ENCODE assay signal across 17 mouse cellular contexts in genomic region chr7:137366736-137367135, GRCm38 (mm10). TPM values are rescaled to one million over a fixed set of nuclear protein-coding genes. Genes with fewer than 3 reads are reported as not detected.
DNase-seq lines count a peak whose midpoint lies in the region; ATAC-seq and TF ChIP-seq lines count a peak whose summit lies in the region.
"Had no signal": no experiment of that assay in that cellular context is flagged by ENCODE, and none has a peak within 500 bp of the region (broad histone marks: within the 10 kb centered on the region; RNA-seq: fewer than 3 reads in every experiment).

No protein-coding gene starts in this region.

- 86% methylated on average over 4 of the region's 4 CpGs for WGBS in hindbrain, postnatal 0 days
- WGBS in hindbrain, embryonic 10.5 days = 79% methylated on average over 4 of the region's 4 CpGs
- WGBS in lung, postnatal 0 days = 71% methylated on average over 4 of the region's 4 CpGs

- no peak overlapping the region for H3K27ac ChIP-seq in hindbrain, postnatal 0 days
- no peak overlapping the region for H3K27ac ChIP-seq in hindbrain, embryonic 10.5 days
- H3K27ac ChIP-seq in lung, postnatal 0 days (ENCODE audit: low read length) = no peak overlapping the region
- no peak overlapping the region for H3K27ac ChIP-seq in embryonic fibroblast, embryonic 13.5 days (ENCODE audit: insufficient read depth, low read length)
- H3K27ac ChIP-seq: embryonic facial prominence, embryonic 10.5 days; forebrain, embryonic 15.5 days; hindbrain, embryonic 12.5 days; midbrain, embryonic 15.5 days had no signal

- H3K27me3 ChIP-seq in hindbrain, postnatal 0 days (ENCODE audit: insufficient read depth, low read length) = no peaks in the 10 kb centered on the region
- 0 out of 2 replicates have a peak, but pooled peaks cover 16% of the 10 kb centered on the region for H3K27me3 ChIP-seq in hindbrain, embryonic 10.5 days (ENCODE audit: insufficient read depth, poor library complexity, severe bottlenecking)
- no peaks in the 10 kb centered on the region for H3K27me3 ChIP-seq in lung, postnatal 0 days (replicated peaks; ENCODE audit: insufficient read depth, low read length)
- H3K27me3 ChIP-seq: forebrain, embryonic 15.5 days; hindbrain, embryonic 12.5 days; midbrain, embryonic 15.5 days had no signal

- no peaks in the 10 kb centered on the region for H3K36me3 ChIP-seq in hindbrain, postnatal 0 days (ENCODE audit: insufficient read depth, low read length)
- H3K36me3 ChIP-seq in hindbrain, embryonic 10.5 days = no peaks in the 10 kb centered on the region
- no peaks in the 10 kb centered on the region for H3K36me3 ChIP-seq in lung, postnatal 0 days (ENCODE audit: insufficient read depth, low read length)
- H3K36me3 ChIP-seq: embryonic facial prominence, embryonic 10.5 days; forebrain, embryonic 15.5 days; hindbrain, embryonic 12.5 days; midbrain, embryonic 15.5 days had no signal

- no peak for ATAC-seq in hindbrain, postnatal 0 days
- ATAC-seq in lung, postnatal 0 days = no peak
- ATAC-seq: forebrain, embryonic 15.5 days; intestine, embryonic 16.5 days; midbrain, embryonic 15.5 days had no signal

- no peak for DNase-seq in hindbrain, postnatal 0 days (ENCODE audit: low spot score)
- DNase-seq in hindbrain, embryonic 10.5 days (ENCODE audit: low spot score) = no peak
- DNase-seq in lung, postnatal 0 days (ENCODE audit: low spot score) = no peak
- no peak for DNase-seq in lung, adult 18-20 months
- no peak for DNase-seq in embryo, embryonic 10 days (ENCODE audit: low spot score)
- no peak for DNase-seq in spleen, adult 12 weeks (ENCODE audit: low spot score)
- DNase-seq: adrenal gland, adult 2 months; cerebellum, postnatal 25 days; spleen, adult 18-20 months had no signal

- no peaks in the 10 kb centered on the region for H3K4me1 ChIP-seq in hindbrain, postnatal 0 days (ENCODE audit: insufficient read depth, low read length)
- H3K4me1 ChIP-seq in hindbrain, embryonic 10.5 days (replicated peaks) = 0 out of 2 replicates have a peak, but pooled peaks cover 3% of the 10 kb centered on the region
- no peaks in the 10 kb centered on the region for H3K4me1 ChIP-seq in lung, postnatal 0 days (ENCODE audit: insufficient read depth, low read depth, low read length)
- no peaks in the 10 kb centered on the region for H3K4me1 ChIP-seq in embryonic fibroblast, embryonic 13.5 days (ENCODE audit: control insufficient read depth, insufficient read depth, low read length)
- H3K4me1 ChIP-seq: embryonic facial prominence, embryonic 10.5 days; forebrain, embryonic 15.5 days; hindbrain, embryonic 12.5 days had no signal

- H3K9ac ChIP-seq in hindbrain, postnatal 0 days (replicated peaks; ENCODE audit: low read length) = no peak overlapping the region
- H3K9ac ChIP-seq in lung, postnatal 0 days (replicated peaks; ENCODE audit: low read depth) = no peak overlapping the region
- H3K9ac ChIP-seq: forebrain, embryonic 15.5 days; hindbrain, embryonic 12.5 days; midbrain, embryonic 15.5 days had no signal

- no peak for TF ChIP-seq POLR2A in embryonic fibroblast, embryonic 13.5 days (IDR thresholded peaks at IDR 0.05; ENCODE audit: low read depth, low read length)

- TF ChIP-seq CTCF in hindbrain, postnatal 0 days (IDR thresholded peaks at IDR 0.05; ENCODE audit: low read depth) = peak; percentile 13; the same call in 1 of the 2 replicates
- peak; percentile 38 for TF ChIP-seq CTCF in lung, postnatal 0 days (IDR thresholded peaks at IDR 0.05)
- 0 out of 2 replicates have a peak, but pooled peaks have one; percentile 18 for TF ChIP-seq CTCF in embryonic fibroblast, embryonic 13.5 days (IDR thresholded peaks at IDR 0.05; ENCODE audit: borderline replicate concordance, insufficient read depth, low read length)

- no peak overlapping the region for H3K4me3 ChIP-seq in hindbrain, postnatal 0 days (ENCODE audit: low read length)
- H3K4me3 ChIP-seq in hindbrain, embryonic 10.5 days = no peak overlapping the region
- H3K4me3 ChIP-seq in lung, postnatal 0 days (ENCODE audit: low read depth, low read length) = no peak overlapping the region
- no peak overlapping the region for H3K4me3 ChIP-seq in embryonic fibroblast, embryonic 13.5 days (ENCODE audit: insufficient read depth, low read length)
- H3K4me3 ChIP-seq: embryonic facial prominence, embryonic 10.5 days; erythroblast, embryonic 14.5 days; forebrain, embryonic 15.5 days; hindbrain, embryonic 12.5 days; midbrain, embryonic 15.5 days had no signal

- TF ChIP-seq EP300 in lung, postnatal 0 days (IDR thresholded peaks at IDR 0.05) = no peak

- H3K9me3 ChIP-seq in hindbrain, postnatal 0 days (ENCODE audit: low read length) = no peaks in the 10 kb centered on the region
- no peaks in the 10 kb centered on the region for H3K9me3 ChIP-seq in hindbrain, embryonic 10.5 days
- no peaks in the 10 kb centered on the region for H3K9me3 ChIP-seq in lung, postnatal 0 days (ENCODE audit: low read length)
- H3K9me3 ChIP-seq: embryonic facial prominence, embryonic 10.5 days; forebrain, embryonic 15.5 days; hindbrain, embryonic 12.5 days; midbrain, embryonic 15.5 days had no signal

- no peak overlapping the region for H3K4me2 ChIP-seq in hindbrain, postnatal 0 days (ENCODE audit: low read depth, low read length)
- H3K4me2 ChIP-seq in lung, postnatal 0 days (replicated peaks; ENCODE audit: low read depth, low read length) = no peak overlapping the region
- H3K4me2 ChIP-seq: forebrain, embryonic 15.5 days; hindbrain, embryonic 12.5 days; midbrain, embryonic 15.5 days had no signal

RNA-seq across cellular contexts. Expression of gene 9430038I01Rik, which starts 43.8 kb away (rescaled TPM):
- total RNA-seq in hindbrain, postnatal 0 days (2014; rRNA removed) = 7.3 and 8.9 TPM in 2 replicates
- 13.9 and 18.0 TPM in 2 replicates for polyA plus RNA-seq in hindbrain, postnatal 0 days (2015; fragmentation: Nextera tagmentation; extraction: Ambion mirVana)
- 18.3 and 20.4 TPM in 2 replicates for polyA plus RNA-seq in hindbrain, embryonic 10.5 days (2016; fragmentation: Nextera tagmentation; extraction: Ambion mirVana)
- polyA plus RNA-seq in lung, postnatal 0 days (2015; fragmentation: Nextera tagmentation; extraction: Ambion mirVana) = 20.8 and 21.9 TPM in 2 replicates
- 3.4 and 5.8 TPM in 2 replicates for polyA plus RNA-seq in embryonic fibroblast, embryonic 13.5 days (2011; ENCODE audit: insufficient read length, low read depth, missing spikeins)

RNA-seq across cellular contexts. Expression of gene Ebf3, which starts 52.5 kb away (rescaled TPM):
- 123 and 142 TPM in 2 replicates for total RNA-seq in hindbrain, postnatal 0 days (2014; rRNA removed)
- polyA plus RNA-seq in hindbrain, postnatal 0 days (2015; fragmentation: Nextera tagmentation; extraction: Ambion mirVana) = 11.5 and 13.0 TPM in 2 replicates
- 5.7 and 7.4 TPM in 2 replicates for polyA plus RNA-seq in hindbrain, embryonic 10.5 days (2016; fragmentation: Nextera tagmentation; extraction: Ambion mirVana)
- not detected in 2 replicates for polyA plus RNA-seq in lung, postnatal 0 days (2015; fragmentation: Nextera tagmentation; extraction: Ambion mirVana)
- polyA plus RNA-seq in embryonic fibroblast, embryonic 13.5 days (2011; ENCODE audit: insufficient read length, low read depth, missing spikeins) = 12.9 and 17.0 TPM in 2 replicates
- total RNA-seq: neutrophil, adult 5-6 weeks had no signal
- polyA plus RNA-seq: erythroblast, embryonic 14.5 days had no signal
